Mouse (Mus musculus): ENCODE results near the gene Hsdl1. TPM values are rescaled to one million over a fixed set of nuclear protein-coding genes. Genes with fewer than 3 reads are reported as not detected.

The Hsdl1 gene
- polyA plus RNA-seq, 1 experiment from 2014 or later: 87.6 TPM

DNA sequence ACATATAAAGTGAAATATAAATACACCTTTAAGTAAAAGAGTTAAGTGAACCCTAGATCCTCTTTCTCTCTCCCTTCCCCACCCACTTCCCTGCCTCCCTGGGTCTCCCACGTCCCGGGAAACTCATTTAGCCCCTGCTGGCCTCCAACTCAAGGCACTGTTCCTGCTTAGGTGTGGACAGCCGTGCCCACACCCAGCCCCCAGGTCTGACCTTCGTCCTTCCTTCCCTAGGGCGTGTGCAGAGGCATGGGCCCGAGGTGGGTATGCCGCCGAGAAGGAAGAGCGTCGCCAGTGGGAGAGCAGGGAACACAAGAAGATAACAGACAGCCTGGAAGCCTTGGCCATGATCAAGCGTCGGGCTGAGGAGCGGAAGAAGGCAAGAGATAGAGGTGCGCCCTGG, 15.4 kb upstream of the Hsdl1 start:
- ATAC-seq (ENCODE audit: insufficient read depth, low FRiP score, low TSS enrichment) (no peak), DNase-seq (ENCODE audit: low spot score) (no peak)
- no peaks in the 10 kb centered on the region for H3K27me3 ChIP-seq (ENCODE audit: control insufficient read depth, insufficient read depth, low read length)
- H3K4me1 ChIP-seq (ENCODE audit: control insufficient read depth, insufficient read depth, low read length): peaks cover 5% of the 10 kb centered on the region; the same call in 1 of the 2 replicates
- H3K9me3 ChIP-seq (ENCODE audit: control insufficient read depth, low read length): no peaks in the 10 kb centered on the region
- H3K27ac ChIP-seq (ENCODE audit: low read depth, low read length): no peak overlapping the region
- 83% methylated on average over 14 of the region's 14 CpGs for WGBS
- no peak overlapping the region for H3K9ac ChIP-seq (ENCODE audit: low read length)
- H3K4me3 ChIP-seq (ENCODE audit: low read depth, low read length): no peak overlapping the region
- no peaks in the 10 kb centered on the region for H3K36me3 ChIP-seq (ENCODE audit: control insufficient read depth, insufficient read depth, low read length)
- H3K4me2 ChIP-seq (ENCODE audit: low read depth): no peak overlapping the region

DNA sequence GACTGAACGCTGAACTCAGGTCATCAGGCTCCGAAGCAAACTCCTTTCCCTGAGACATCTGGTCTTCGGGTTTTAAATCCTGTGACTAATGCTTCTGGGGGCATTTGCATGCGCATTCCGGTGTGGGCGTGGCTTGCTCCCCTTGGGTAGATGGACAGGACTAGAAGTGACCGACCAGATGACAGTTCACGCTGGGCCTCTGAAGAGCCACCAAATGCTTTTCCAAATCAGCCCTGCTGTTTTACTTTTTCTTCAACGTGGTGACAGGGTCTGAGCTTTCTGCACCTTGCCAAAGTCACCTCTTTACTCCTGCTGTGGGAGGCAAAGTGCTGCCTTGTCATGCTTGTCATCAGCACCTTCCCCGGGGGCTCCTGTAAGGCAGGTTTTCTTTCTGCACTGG, 13.9 kb upstream of the Hsdl1 start:
- Histone ChIP-seq H3K27me3 (ENCODE audit: control insufficient read depth, insufficient read depth, low read length) (no peaks in the 10 kb centered on the region), H3K27ac (ENCODE audit: low read depth, low read length) (no peak overlapping the region), H3K36me3 (ENCODE audit: control insufficient read depth, insufficient read depth, low read length) (no peaks in the 10 kb centered on the region), H3K4me2 (ENCODE audit: low read depth) (no peak overlapping the region), H3K4me1 (ENCODE audit: control insufficient read depth, insufficient read depth, low read length) (no peaks in the 10 kb centered on the region), H3K9ac (ENCODE audit: low read length) (no peak overlapping the region), H3K4me3 (ENCODE audit: low read depth, low read length) (no peak overlapping the region), H3K9me3 (ENCODE audit: control insufficient read depth, low read length) (no peaks in the 10 kb centered on the region)
- WGBS: 19% methylated on average over 10 of the region's 10 CpGs
- no peak for ATAC-seq (ENCODE audit: insufficient read depth, low FRiP score, low TSS enrichment)
- DNase-seq (ENCODE audit: low spot score): peak; percentile 26

DNA sequence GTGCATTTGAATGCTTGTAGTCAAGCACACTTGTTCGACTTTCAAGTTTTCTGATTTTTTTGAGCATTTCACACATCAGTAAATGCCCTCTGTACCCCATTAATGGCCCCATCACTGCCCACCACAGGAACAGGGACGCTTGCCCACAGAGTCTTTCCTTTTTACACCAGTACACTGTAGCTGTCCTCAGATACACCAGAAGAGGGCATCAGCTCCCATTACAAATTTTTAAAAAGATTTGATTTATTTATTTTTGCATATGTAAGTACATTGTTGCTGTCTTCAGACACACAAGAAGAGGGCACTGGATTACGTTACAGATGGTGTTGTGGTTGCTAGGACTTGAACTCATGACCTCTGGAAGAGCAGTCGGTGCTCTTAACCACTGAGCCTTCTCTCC, 13.3 kb upstream of the Hsdl1 start:
- H3K9me3 ChIP-seq (ENCODE audit: control insufficient read depth, low read length): no peaks in the 10 kb centered on the region
- H3K4me2 ChIP-seq (ENCODE audit: low read depth): no peak overlapping the region
- H3K4me3 ChIP-seq (ENCODE audit: low read depth, low read length): no peak overlapping the region
- H3K4me1 ChIP-seq (ENCODE audit: control insufficient read depth, insufficient read depth, low read length): no peaks in the 10 kb centered on the region
- DNase-seq (ENCODE audit: low spot score) (no peak), ATAC-seq (ENCODE audit: insufficient read depth, low FRiP score, low TSS enrichment) (no peak)
- no peak overlapping the region for H3K27ac ChIP-seq (ENCODE audit: low read depth, low read length)
- 73% methylated on average over 4 of the region's 4 CpGs for whole genome bisulfite sequencing
- H3K27me3 ChIP-seq (ENCODE audit: control insufficient read depth, insufficient read depth, low read length): no peaks in the 10 kb centered on the region
- H3K36me3 ChIP-seq (ENCODE audit: control insufficient read depth, insufficient read depth, low read length): no peaks in the 10 kb centered on the region
- no peak overlapping the region for H3K9ac ChIP-seq (ENCODE audit: low read length)

DNA sequence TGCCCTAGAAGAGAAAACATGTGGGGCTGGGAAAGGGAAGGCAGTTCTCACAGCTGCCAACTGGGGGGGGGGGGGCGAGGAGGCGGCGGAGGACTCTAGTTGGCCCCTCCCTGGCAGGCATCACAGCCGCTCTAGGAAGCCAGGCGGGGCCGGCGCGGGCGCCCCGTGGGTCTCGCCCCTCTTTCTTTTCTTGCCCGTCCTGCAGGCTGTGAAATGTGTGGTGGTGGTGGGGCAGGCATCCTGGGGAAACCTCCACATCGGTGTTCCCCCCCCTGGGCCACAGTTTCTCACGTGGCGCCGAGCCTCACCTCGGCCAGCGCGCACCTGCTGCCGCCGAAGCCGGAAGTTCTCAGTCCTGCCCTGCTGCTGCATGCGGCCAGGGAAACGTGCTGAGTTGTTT, 10.9 kb upstream of the Hsdl1 start:
- Histone ChIP-seq H3K4me1 (ENCODE audit: control insufficient read depth, insufficient read depth, low read length) (no peaks in the 10 kb centered on the region), H3K4me3 (ENCODE audit: low read depth, low read length) (0 out of 2 replicates have a peak overlapping the region, but pooled peaks have one; percentile 6), H3K27ac (ENCODE audit: low read depth, low read length) (no peak overlapping the region), H3K4me2 (ENCODE audit: low read depth) (peak overlapping the region; percentile 38), H3K27me3 (ENCODE audit: control insufficient read depth, insufficient read depth, low read length) (no peaks in the 10 kb centered on the region), H3K9ac (ENCODE audit: low read length) (0 out of 2 replicates have a peak overlapping the region, but pooled peaks have one; percentile 23), H3K9me3 (ENCODE audit: control insufficient read depth, low read length) (no peaks in the 10 kb centered on the region), H3K36me3 (ENCODE audit: control insufficient read depth, insufficient read depth, low read length) (no peaks in the 10 kb centered on the region)
- WGBS: 25% methylated on average over 16 of the region's 24 CpGs
- ATAC-seq (ENCODE audit: insufficient read depth, low FRiP score, low TSS enrichment): no peak
- DNase-seq (ENCODE audit: low spot score): no peak

DNA sequence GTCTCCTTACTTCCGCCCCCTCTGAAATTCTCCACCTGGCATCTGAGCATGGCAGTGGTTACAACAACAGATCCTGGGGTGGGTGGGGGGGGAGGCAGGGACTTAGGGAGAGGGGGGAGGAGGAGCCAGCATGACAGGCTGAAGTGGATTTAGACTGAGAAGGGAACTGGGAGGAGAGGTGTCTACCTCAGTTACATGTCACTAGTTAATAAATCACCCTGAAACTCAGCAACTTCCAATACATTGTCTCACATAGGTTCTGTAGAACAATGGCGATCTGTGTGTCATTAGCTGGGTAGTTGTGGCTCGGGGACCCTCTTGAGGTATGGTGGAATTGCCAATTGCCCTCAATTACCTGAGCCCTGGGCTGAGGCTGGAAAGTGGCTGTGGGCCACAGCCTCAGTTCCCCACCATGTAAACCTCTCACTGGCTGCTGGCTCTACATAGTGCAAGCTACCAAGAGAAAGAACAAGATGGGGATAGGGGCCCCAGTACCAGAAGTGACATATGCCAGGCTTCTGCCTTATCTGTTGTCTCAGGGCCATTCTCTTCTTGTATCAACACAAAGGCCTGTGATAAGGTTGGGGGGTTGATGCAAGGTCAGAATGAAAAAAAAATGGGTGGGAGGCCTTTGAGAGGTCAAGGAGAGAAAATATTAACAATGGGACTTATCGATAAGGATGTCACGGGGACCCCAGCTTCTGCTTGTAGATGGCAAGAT, 5.6 kb upstream of the Hsdl1 start:
- H3K27ac ChIP-seq (ENCODE audit: low read depth, low read length): no peak overlapping the region
- H3K9ac ChIP-seq (ENCODE audit: low read length): no peak overlapping the region
- no peaks in the 10 kb centered on the region for H3K36me3 ChIP-seq (ENCODE audit: control insufficient read depth, insufficient read depth, low read length)
- no peak for DNase-seq (ENCODE audit: low spot score)
- peaks cover 3% of the 10 kb centered on the region; the same call in 1 of the 2 replicates for H3K27me3 ChIP-seq (ENCODE audit: control insufficient read depth, insufficient read depth, low read length)
- ATAC-seq (ENCODE audit: insufficient read depth, low FRiP score, low TSS enrichment): no peak
- 80% methylated on average over 5 of the region's 5 CpGs for WGBS
- no peaks in the 10 kb centered on the region for H3K9me3 ChIP-seq (ENCODE audit: control insufficient read depth, low read length)
- H3K4me1 ChIP-seq (ENCODE audit: control insufficient read depth, insufficient read depth, low read length): no peaks in the 10 kb centered on the region
- no peak overlapping the region for H3K4me2 ChIP-seq (ENCODE audit: low read depth)
- no peak overlapping the region for H3K4me3 ChIP-seq (ENCODE audit: low read depth, low read length)

DNA sequence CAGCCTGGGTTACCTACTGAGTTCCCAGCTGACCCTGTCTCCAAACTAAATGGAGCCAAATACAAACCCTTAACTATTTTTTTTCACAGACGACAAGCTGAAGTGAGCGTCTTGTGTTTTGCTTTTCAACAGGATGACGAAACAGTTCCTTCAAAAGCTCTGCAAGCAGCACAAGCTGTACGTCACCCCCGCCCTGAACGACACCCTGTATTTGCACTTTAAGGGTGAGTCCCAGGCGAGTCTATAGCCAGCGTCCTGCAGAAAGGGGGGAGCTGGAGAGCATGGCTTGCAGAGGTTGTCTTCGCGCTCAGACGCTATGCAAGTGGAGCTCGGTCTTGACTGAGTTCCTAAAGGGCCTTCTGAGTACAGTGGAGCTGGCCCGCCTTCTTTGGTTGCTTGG, 4.1 kb upstream of the Hsdl1 start:
- ATAC-seq (ENCODE audit: insufficient read depth, low FRiP score, low TSS enrichment): no peak
- Histone ChIP-seq H3K4me3 (ENCODE audit: low read depth, low read length) (no peak overlapping the region), H3K9me3 (ENCODE audit: control insufficient read depth, low read length) (no peaks in the 10 kb centered on the region), H3K27ac (ENCODE audit: low read depth, low read length) (no peak overlapping the region), H3K4me1 (ENCODE audit: control insufficient read depth, insufficient read depth, low read length) (peaks cover 2% of the 10 kb centered on the region), H3K9ac (ENCODE audit: low read length) (no peak overlapping the region), H3K36me3 (ENCODE audit: control insufficient read depth, insufficient read depth, low read length) (no peaks in the 10 kb centered on the region), H3K27me3 (ENCODE audit: control insufficient read depth, insufficient read depth, low read length) (peaks cover 3% of the 10 kb centered on the region; the same call in 1 of the 2 replicates), H3K4me2 (ENCODE audit: low read depth) (no peak overlapping the region)
- whole genome bisulfite sequencing: 37% methylated on average over 13 of the region's 13 CpGs
- no peak for DNase-seq (ENCODE audit: low spot score)

DNA sequence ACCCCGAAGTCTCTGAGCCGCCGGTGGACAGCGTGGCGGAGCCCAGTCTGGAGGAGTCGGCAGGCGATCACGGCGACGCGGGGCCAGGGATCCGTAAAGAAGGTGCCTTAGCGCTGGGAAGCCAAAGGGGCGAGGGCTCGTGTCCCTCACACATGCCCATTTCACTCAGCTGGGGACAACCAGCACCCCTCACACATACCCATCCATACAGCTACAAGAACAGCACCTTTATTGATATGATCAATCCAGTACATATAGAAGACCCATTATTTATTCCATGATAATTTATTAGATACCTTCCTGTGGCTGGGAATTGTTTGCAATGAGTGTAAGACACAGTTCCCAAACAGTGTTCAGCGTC, 363 bp upstream of the Hsdl1 start:
- Histone ChIP-seq H3K4me3 (ENCODE audit: low read depth, low read length) (peak overlapping the region; percentile 91), H3K4me2 (ENCODE audit: low read depth) (peak overlapping the region; percentile 96), H3K9ac (ENCODE audit: low read length) (peak overlapping the region; percentile 78), H3K9me3 (ENCODE audit: control insufficient read depth, low read length) (no peaks in the 10 kb centered on the region), H3K27me3 (ENCODE audit: control insufficient read depth, insufficient read depth, low read length) (peaks cover 3% of the 10 kb centered on the region; the same call in 1 of the 2 replicates), H3K27ac (ENCODE audit: low read depth, low read length) (no peak overlapping the region), H3K36me3 (ENCODE audit: control insufficient read depth, insufficient read depth, low read length) (no peaks in the 10 kb centered on the region), H3K4me1 (ENCODE audit: control insufficient read depth, insufficient read depth, low read length) (peaks cover 3% of the 10 kb centered on the region)
- no peak for ATAC-seq (ENCODE audit: insufficient read depth, low FRiP score, low TSS enrichment)
- under 1% methylated on average over 16 of the region's 16 CpGs for WGBS
- no peak for DNase-seq (ENCODE audit: low spot score)

DNA sequence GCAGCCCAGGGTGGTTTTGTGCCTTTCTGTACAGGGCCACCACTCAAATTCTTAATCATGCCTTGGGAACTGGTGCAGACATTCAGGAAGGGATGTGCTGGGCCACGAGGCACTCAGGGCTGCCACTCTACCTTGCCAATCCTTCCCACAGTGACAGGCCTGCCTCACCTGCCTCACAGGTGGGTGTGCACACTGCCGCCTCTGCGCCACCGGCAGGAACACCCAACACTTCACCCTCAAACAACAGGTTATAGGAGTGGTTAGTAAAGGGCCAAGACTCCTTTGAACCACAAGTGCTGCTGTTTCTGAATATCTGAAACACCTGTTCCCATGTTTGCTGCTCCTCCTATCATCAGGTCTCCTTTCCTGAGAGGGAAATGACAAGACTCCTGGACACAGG, 2.6 kb downstream of the Hsdl1 start:
- no peaks in the 10 kb centered on the region for H3K36me3 ChIP-seq (ENCODE audit: control insufficient read depth, insufficient read depth, low read length)
- H3K27ac ChIP-seq (ENCODE audit: low read depth, low read length): no peak overlapping the region
- WGBS: 90% methylated on average over 4 of the region's 4 CpGs
- H3K27me3 ChIP-seq (ENCODE audit: control insufficient read depth, insufficient read depth, low read length): peaks cover 3% of the 10 kb centered on the region; the same call in 1 of the 2 replicates
- ATAC-seq (ENCODE audit: insufficient read depth, low FRiP score, low TSS enrichment) (no peak), DNase-seq (ENCODE audit: low spot score) (no peak)
- no peak overlapping the region for H3K4me3 ChIP-seq (ENCODE audit: low read depth, low read length)
- H3K9me3 ChIP-seq (ENCODE audit: control insufficient read depth, low read length): no peaks in the 10 kb centered on the region
- no peak overlapping the region; the same call in 1 of the 2 replicates for H3K9ac ChIP-seq (ENCODE audit: low read length)
- H3K4me1 ChIP-seq (ENCODE audit: control insufficient read depth, insufficient read depth, low read length): peaks cover 3% of the 10 kb centered on the region
- H3K4me2 ChIP-seq (ENCODE audit: low read depth): no peak overlapping the region

DNA sequence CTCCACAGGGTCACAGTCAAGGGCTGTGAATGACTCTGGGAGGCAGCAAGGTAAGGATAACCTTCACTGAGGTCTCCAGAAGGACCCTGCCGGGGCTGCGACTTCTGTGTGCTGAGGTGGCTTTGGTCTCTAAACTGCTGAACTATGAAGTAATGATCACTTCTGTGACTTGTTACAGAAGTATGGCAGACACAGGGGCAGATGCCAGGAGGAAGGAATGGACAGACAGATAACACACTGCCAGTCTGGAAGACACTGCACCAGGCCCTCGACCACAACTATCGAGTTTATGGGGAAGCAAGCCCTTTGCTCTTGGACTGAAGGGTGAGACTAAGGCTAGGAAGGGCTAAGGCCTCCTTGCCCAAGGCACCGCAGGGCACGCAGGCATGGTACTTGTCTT, 3.8 kb downstream of the Hsdl1 start:
- Histone ChIP-seq H3K4me2 (ENCODE audit: low read depth) (no peak overlapping the region), H3K27ac (ENCODE audit: low read depth, low read length) (no peak overlapping the region), H3K4me1 (ENCODE audit: control insufficient read depth, insufficient read depth, low read length) (peaks cover 3% of the 10 kb centered on the region), H3K9me3 (ENCODE audit: control insufficient read depth, low read length) (no peaks in the 10 kb centered on the region), H3K27me3 (ENCODE audit: control insufficient read depth, insufficient read depth, low read length) (peaks cover 3% of the 10 kb centered on the region; the same call in 1 of the 2 replicates), H3K9ac (ENCODE audit: low read length) (no peak overlapping the region), H3K4me3 (ENCODE audit: low read depth, low read length) (no peak overlapping the region), H3K36me3 (ENCODE audit: control insufficient read depth, insufficient read depth, low read length) (no peaks in the 10 kb centered on the region)
- ATAC-seq (ENCODE audit: insufficient read depth, low FRiP score, low TSS enrichment) (no peak), DNase-seq (ENCODE audit: low spot score) (no peak)
- 87% methylated on average over 6 of the region's 6 CpGs for WGBS
